8 mouse cellular contexts compared by ENCODE assay signal in genomic region chr4:133339148-133339749, GRCm38 (mm10). TPM values are rescaled to one million over a fixed set of nuclear protein-coding genes. Genes with fewer than 3 reads are reported as not detected.
DNase-seq lines count a peak whose midpoint lies in the region; ATAC-seq and TF ChIP-seq lines count a peak whose summit lies in the region.

No protein-coding gene starts in this region.

- H3K9ac ChIP-seq in MEL (ENCODE audit: control insufficient read depth, low read depth, low read length, poor library complexity, severe bottlenecking) = peak overlapping the region; percentile 94
- peak overlapping the region; percentile 58 for H3K9ac ChIP-seq in lung, postnatal 0 days (replicated peaks; ENCODE audit: low read depth)

- under 1% methylated on average over 59 of the region's 60 CpGs for WGBS in cerebellum, adult 2 months
- WGBS in hindbrain, embryonic 10.5 days = under 1% methylated on average over 60 of the region's 60 CpGs
- WGBS in lung, postnatal 0 days = 0% methylated on average over 49 of the region's 60 CpGs

- peaks cover 4% of the 10 kb centered on the region for H3K79me2 ChIP-seq in MEL (ENCODE audit: control insufficient read depth, insufficient read depth, low read length, poor library complexity)

- H3K36me3 ChIP-seq in MEL (ENCODE audit: control insufficient read depth in 1 of 2, insufficient read depth in 2 of 2, low read length in 2 of 2) = peaks cover 0 to 6% of the 10 kb centered on the region in 2 experiments; a peak in 2 of 4 replicates
- H3K36me3 ChIP-seq in hindbrain, embryonic 10.5 days = 0 out of 2 replicates have a peak, but pooled peaks cover 3% of the 10 kb centered on the region
- H3K36me3 ChIP-seq in lung, postnatal 0 days (ENCODE audit: insufficient read depth, low read length) = no peaks in the 10 kb centered on the region

- H3K9me3 ChIP-seq in MEL (replicated peaks; ENCODE audit: insufficient read depth, low read length) = no peaks in the 10 kb centered on the region
- H3K9me3 ChIP-seq in hindbrain, embryonic 10.5 days = no peaks in the 10 kb centered on the region
- H3K9me3 ChIP-seq in lung, postnatal 0 days (ENCODE audit: low read length) = no peaks in the 10 kb centered on the region

- TF ChIP-seq RAD21 in MEL (IDR thresholded peaks at IDR 0.05; ENCODE audit: low read depth, low read length) = no peak

- peak; percentile 53 to 61; a peak in 1 of 4 replicates for TF ChIP-seq POLR2A in MEL (IDR thresholded peaks at IDR 0.05; ENCODE audit: control insufficient read depth in 1 of 2, insufficient read depth in 1 of 2, low read depth in 1 of 2, low read length in 2 of 2, poor library complexity in 1 of 2)
- TF ChIP-seq POLR2A in cerebellum, adult 2 months (IDR thresholded peaks at IDR 0.05; ENCODE audit: borderline replicate concordance, insufficient read depth, low read length) = peak; percentile 74; the same call in 1 of the 2 replicates

- TF ChIP-seq CTCF in MEL (IDR thresholded peaks at IDR 0.05 in 2 of 3, conservative IDR thresholded peaks at IDR 0.05 in 1 of 3; ENCODE audit: control insufficient read depth in 1 of 3, insufficient read depth in 1 of 3, low read depth in 2 of 3, low read length in 3 of 3, poor library complexity in 1 of 3, severe bottlenecking in 1 of 3) = no peak
- no peak for TF ChIP-seq CTCF in cerebellum, adult 2 months (IDR thresholded peaks at IDR 0.05; ENCODE audit: borderline replicate concordance, insufficient read depth, low read depth, low read length)
- TF ChIP-seq CTCF in lung, postnatal 0 days (IDR thresholded peaks at IDR 0.05) = 0 out of 2 replicates have a peak, but pooled peaks have one; percentile 4

- ATAC-seq in lung, postnatal 0 days = peak; percentile 95

- peak; percentile 95 for DNase-seq in MEL (ENCODE audit: low read depth, low spot score)
- DNase-seq in cerebellum, adult 2 months = peak; percentile 99
- DNase-seq in forelimb bud, embryonic 11.5 days (ENCODE audit: low read depth, low spot score) = peak; percentile 91
- peak; percentile 97 for DNase-seq in hindbrain, embryonic 10.5 days (ENCODE audit: low spot score)
- peak; percentile 98 for DNase-seq in layer of hippocampus, adult 9-11 months
- DNase-seq in lung, postnatal 0 days (ENCODE audit: low spot score) = peak; percentile 97
- DNase-seq in ovary, postnatal 14 days (ENCODE audit: low spot score) = peak; percentile 97
- peak; percentile 99 for DNase-seq in thymus, postnatal 14 days

- H3K4me3 ChIP-seq in MEL (ENCODE audit: control insufficient read depth in 1 of 2, insufficient read depth in 1 of 2, low read depth in 2 of 2, low read length in 2 of 2) = peak overlapping the region; percentile 83 to 93
- H3K4me3 ChIP-seq in cerebellum, adult 2 months (replicated peaks; ENCODE audit: insufficient read depth, low read depth, low read length) = peak overlapping the region; percentile 63
- peak overlapping the region; percentile 90 for H3K4me3 ChIP-seq in hindbrain, embryonic 10.5 days
- peak overlapping the region; percentile 89 for H3K4me3 ChIP-seq in lung, postnatal 0 days (ENCODE audit: low read depth, low read length)

- peak overlapping the region; percentile 47; the same call in 1 of the 2 replicates for H3K27ac ChIP-seq in MEL (ENCODE audit: control insufficient read depth, low read depth, low read length)
- H3K27ac ChIP-seq in cerebellum, adult 2 months (ENCODE audit: insufficient read depth, low read length) = peak overlapping the region; percentile 9
- peak overlapping the region; percentile 91 for H3K27ac ChIP-seq in hindbrain, embryonic 10.5 days
- peak overlapping the region; percentile 84 for H3K27ac ChIP-seq in lung, postnatal 0 days (ENCODE audit: low read length)

- H3K27me3 ChIP-seq in MEL (ENCODE audit: control insufficient read depth in 1 of 2, insufficient read depth in 2 of 2, low read length in 2 of 2) = no peaks in the 10 kb centered on the region
- H3K27me3 ChIP-seq in cerebellum, adult 2 months (ENCODE audit: control insufficient read depth, insufficient read depth, low read length) = no peaks in the 10 kb centered on the region
- no peaks in the 10 kb centered on the region for H3K27me3 ChIP-seq in hindbrain, embryonic 10.5 days (ENCODE audit: insufficient read depth, poor library complexity, severe bottlenecking)
- H3K27me3 ChIP-seq in lung, postnatal 0 days (replicated peaks; ENCODE audit: insufficient read depth, low read length) = no peaks in the 10 kb centered on the region

- H3K4me2 ChIP-seq in lung, postnatal 0 days (replicated peaks; ENCODE audit: low read depth, low read length) = peak overlapping the region; percentile 89

- no peak for TF ChIP-seq EP300 in MEL (IDR thresholded peaks at IDR 0.05; ENCODE audit: low read depth in 1 of 2, low read length in 2 of 2)
- TF ChIP-seq EP300 in lung, postnatal 0 days (IDR thresholded peaks at IDR 0.05) = no peak

- H3K4me1 ChIP-seq in MEL (ENCODE audit: control insufficient read depth in 1 of 2, insufficient read depth in 2 of 2, low read length in 2 of 2) = peaks cover 0 to 12% of the 10 kb centered on the region in 2 experiments; a peak in 2 of 4 replicates
- H3K4me1 ChIP-seq in cerebellum, adult 2 months (ENCODE audit: control insufficient read depth, insufficient read depth, low read length) = no peaks in the 10 kb centered on the region
- H3K4me1 ChIP-seq in hindbrain, embryonic 10.5 days (replicated peaks) = peaks cover 22% of the 10 kb centered on the region
- no peaks in the 10 kb centered on the region; the same call in 1 of the 2 replicates for H3K4me1 ChIP-seq in lung, postnatal 0 days (ENCODE audit: insufficient read depth, low read depth, low read length)

TF ChIP-seq in MEL, 35 proteins besides CTCF, POLR2A, EP300 and RAD21 (continues in another document):
- TF ChIP-seq MYB (IDR thresholded peaks at IDR 0.05; ENCODE audit: low read depth, low read length) (no peak), RCOR1 (IDR thresholded peaks at IDR 0.05; ENCODE audit: low read depth, low read length) (no peak), UBTF (IDR thresholded peaks at IDR 0.05; ENCODE audit: borderline replicate concordance, insufficient read depth, low read depth, low read length) (no peak), NRF1 (IDR thresholded peaks at IDR 0.05; ENCODE audit: insufficient read depth, low read depth, low read length, poor library complexity, severe bottlenecking) (peak; percentile 90), TBP (IDR thresholded peaks at IDR 0.05; ENCODE audit: low read depth, low read length) (no peak), MXI1 (IDR thresholded peaks at IDR 0.05; ENCODE audit: low read depth, low read length) (peak; percentile 83), NELFE (IDR thresholded peaks at IDR 0.05; ENCODE audit: low read depth, low read length) (no peak), MAX (IDR thresholded peaks at IDR 0.05; ENCODE audit: low read length) (no peak), MEF2A (IDR thresholded peaks at IDR 0.05; ENCODE audit: extremely low read depth, insufficient replicate concordance, low read depth, low read length, poor library complexity, severe bottlenecking) (no peak), KAT2A (conservative IDR thresholded peaks at IDR 0.05; ENCODE audit: low read depth, low read length) (no peak; the same call in 1 of the 2 replicates), SIN3A (IDR thresholded peaks at IDR 0.05; ENCODE audit: low read length) (peak; percentile 79), TCF12 (IDR thresholded peaks at IDR 0.05; ENCODE audit: low read depth, low read length) (no peak), HCFC1 (IDR thresholded peaks at IDR 0.05; ENCODE audit: low read depth, low read length) (peak; percentile 97), ZMIZ1 (IDR thresholded peaks at IDR 0.05; ENCODE audit: low read depth, low read length) (no peak), ELF1 (IDR thresholded peaks at IDR 0.05; ENCODE audit: low read depth, low read length) (peak; percentile 59; the same call in 1 of the 2 replicates), MYC (IDR thresholded peaks at IDR 0.05; ENCODE audit: low read depth, low read length) (no peak), SMC3 (IDR thresholded peaks at IDR 0.05; ENCODE audit: low read depth, low read length) (no peak), MAZ (IDR thresholded peaks at IDR 0.05; ENCODE audit: low read depth, low read length) (peak; percentile 94; the same call in 1 of the 2 replicates), BHLHE40 (IDR thresholded peaks at IDR 0.05; ENCODE audit: borderline replicate concordance, low read depth, low read length) (no peak), CHD1 (IDR thresholded peaks at IDR 0.05; ENCODE audit: low read depth, low read length) (no peak), ZNF384 (IDR thresholded peaks at IDR 0.05; ENCODE audit: low read depth, low read length) (no peak), ZC3H11A (IDR thresholded peaks at IDR 0.05; ENCODE audit: low read depth, low read length) (no peak), TAL1 (IDR thresholded peaks at IDR 0.05; ENCODE audit: low read length) (peak; percentile 9; the same call in 1 of the 2 replicates), POLR2AphosphoS5 (IDR thresholded peaks at IDR 0.05; ENCODE audit: borderline replicate concordance, low read depth, low read length) (no peak), ETS1 (IDR thresholded peaks at IDR 0.05; ENCODE audit: low read depth, low read length) (peak; percentile 54; the same call in 1 of the 2 replicates), USF2 (IDR thresholded peaks at IDR 0.05; ENCODE audit: borderline replicate concordance in 1 of 2, insufficient read depth in 1 of 2, low read depth in 1 of 2, low read length in 2 of 2) (no peak), USF1 (IDR thresholded peaks at IDR 0.05; ENCODE audit: low read depth, low read length) (no peak), CHD2 (IDR thresholded peaks at IDR 0.05; ENCODE audit: low read length) (no peak), JUND (IDR thresholded peaks at IDR 0.05; ENCODE audit: low read depth, low read length) (no peak)

RNA-seq across cellular contexts. Expression of gene Wdtc1, which starts 14.0 kb away (rescaled TPM):
- 12.5 and 13.2 TPM in 2 replicates for total RNA-seq in MEL (2012; rRNA removed)
- 10 to 100 TPM in 1 of 2 experiments, not detected in 1; 35.3 TPM for polyA plus RNA-seq in MEL (2012; ENCODE audit: insufficient read depth in 1 of 2, insufficient read length in 2 of 2, low read depth in 1 of 2, low replicate concordance in 2 of 2, missing spikeins in 1 of 2)
- 46.3 and 46.6 TPM in 2 replicates for polyA plus RNA-seq in cerebellum, adult 2 months (2012; rRNA removed)
- polyA plus RNA-seq in hindbrain, embryonic 10.5 days (2016; fragmentation: Nextera tagmentation; extraction: Ambion mirVana) = 19.5 and 22.0 TPM in 2 replicates
- polyA plus RNA-seq in lung, postnatal 0 days (2015; fragmentation: Nextera tagmentation; extraction: Ambion mirVana) = 9.2 and 9.9 TPM in 2 replicates

RNA-seq across cellular contexts. Expression of gene Slc9a1, which starts 30.3 kb away (rescaled TPM):
- total RNA-seq in MEL (2012; rRNA removed) = 2.8 and 3.1 TPM in 2 replicates
- 10 to 100 TPM in 1 of 2 experiments, not detected in 1; 14.0 TPM for polyA plus RNA-seq in MEL (2012; ENCODE audit: insufficient read depth in 1 of 2, insufficient read length in 2 of 2, low read depth in 1 of 2, low replicate concordance in 2 of 2, missing spikeins in 1 of 2)
- 47.6 and 49.5 TPM in 2 replicates for polyA plus RNA-seq in cerebellum, adult 2 months (2012; rRNA removed)
- polyA plus RNA-seq in hindbrain, embryonic 10.5 days (2016; fragmentation: Nextera tagmentation; extraction: Ambion mirVana) = 8.0 and 8.6 TPM in 2 replicates
- 5.4 and 6.0 TPM in 2 replicates for polyA plus RNA-seq in lung, postnatal 0 days (2015; fragmentation: Nextera tagmentation; extraction: Ambion mirVana)

Comparison
In these comparisons a context has a peak if more than half of its experiments do, and no peak if none do; other contexts are left out.
1. Peak in every context shown above with its lines: DNase-seq, ATAC-seq, H3K4me3 ChIP-seq and H3K27ac ChIP-seq.
2. H3K27ac ChIP-seq: peak in every context shown above with its lines; median percentile 91 in hindbrain, embryonic 10.5 days; 84 in lung, postnatal 0 days; 47 in MEL; 9 in cerebellum, adult 2 months.